Mouse (Mus musculus): ENCODE measurements around the gene Ifnk. TPM values are rescaled to one million over a fixed set of nuclear protein-coding genes. Genes with fewer than 3 reads are reported as not detected.

Gene Ifnk
- total RNA-seq (2021): not detected
- long read RNA-seq, experiment 1: 0 reads
- long read RNA-seq, experiment 2, partial matches to known transcripts: 0 of 1 reads
- long read RNA-seq, experiment 2, other reads (novel, unspliced or antisense): 1 of 1 reads

GRCm38 (mm10) chr4:35151756-35152155 is at the start of gene Ifnk:
Gene Ifnk, plus strand, starts transcription at chr4:35152056.
- DNase-seq (ENCODE audit: low spot score in 2 of 2): no peak

GRCm38 (mm10) chr4:35105115-35105773 is 46.6 kb upstream of the Ifnk start:
- no peak for DNase-seq (ENCODE audit: low spot score in 2 of 2)

GRCm38 (mm10) chr4:35112452-35112851 is 39.4 kb upstream of the Ifnk start:
- no peak for DNase-seq (ENCODE audit: low spot score in 2 of 2)

- DNase-seq (ENCODE audit: low spot score in 2 of 2): no peak
Measured at GRCm38 (mm10) chr4:35113516-35114248, 38.2 kb upstream of the Ifnk start.

GRCm38 (mm10) chr4:35114950-35115349 is 36.9 kb upstream of the Ifnk start:
- DNase-seq (ENCODE audit: low spot score in 2 of 2): no peak

- no peak for DNase-seq (ENCODE audit: low spot score in 2 of 2)
Measured at GRCm38 (mm10) chr4:35115933-35116332, 35.9 kb upstream of the Ifnk start.

GRCm38 (mm10) chr4:35117144-35117543 is 34.7 kb upstream of the Ifnk start:
- DNase-seq (ENCODE audit: low spot score in 2 of 2): no peak

GRCm38 (mm10) chr4:35118851-35119250 is 33.0 kb upstream of the Ifnk start:
- no peak for DNase-seq (ENCODE audit: low spot score in 2 of 2)

GRCm38 (mm10) chr4:35120159-35120558 is 31.7 kb upstream of the Ifnk start:
- DNase-seq (ENCODE audit: low spot score in 2 of 2): no peak

GRCm38 (mm10) chr4:35120575-35120974 is 31.3 kb upstream of the Ifnk start:
- DNase-seq (ENCODE audit: low spot score in 2 of 2): no peak

GRCm38 (mm10) chr4:35121060-35121459 is 30.8 kb upstream of the Ifnk start:
- no peak for DNase-seq (ENCODE audit: low spot score in 2 of 2)

- no peak for DNase-seq (ENCODE audit: low spot score in 2 of 2)
Measured at GRCm38 (mm10) chr4:35123087-35123486, 28.8 kb upstream of the Ifnk start.

GRCm38 (mm10) chr4:35124027-35124426 is 27.8 kb upstream of the Ifnk start:
- no peak for DNase-seq (ENCODE audit: low spot score in 2 of 2)

- DNase-seq (ENCODE audit: low spot score in 2 of 2): no peak
Measured at GRCm38 (mm10) chr4:35125299-35125777, 26.5 kb upstream of the Ifnk start.

GRCm38 (mm10) chr4:35126776-35127175 is 25.1 kb upstream of the Ifnk start:
- no peak for DNase-seq (ENCODE audit: low spot score in 2 of 2)

- DNase-seq (ENCODE audit: low spot score in 2 of 2): no peak
Measured at GRCm38 (mm10) chr4:35127759-35128158, 24.1 kb upstream of the Ifnk start.

- no peak for DNase-seq (ENCODE audit: low spot score in 2 of 2)
Measured at GRCm38 (mm10) chr4:35130411-35130948, 21.4 kb upstream of the Ifnk start.

GRCm38 (mm10) chr4:35131592-35131991 is 20.3 kb upstream of the Ifnk start:
- no peak for DNase-seq (ENCODE audit: low spot score in 2 of 2)

- DNase-seq (ENCODE audit: low spot score in 2 of 2): no peak
Measured at GRCm38 (mm10) chr4:35133411-35133810, 18.4 kb upstream of the Ifnk start.

GRCm38 (mm10) chr4:35134846-35135611 is 16.8 kb upstream of the Ifnk start:
- no peak for DNase-seq (ENCODE audit: low spot score in 2 of 2)

GRCm38 (mm10) chr4:35135806-35136205 is 16.1 kb upstream of the Ifnk start:
- no peak for DNase-seq (ENCODE audit: low spot score in 2 of 2)

Data from adrenal gland, postnatal 4 days (tissue).